Mouse (Mus musculus) R1 (cell line): Measurements from ENCODE around the gene Elobl.
"Not testable (repeated sequence)": the region's sequence is repeated elsewhere in the genome, so short reads cannot be mapped to it uniquely, and the experiment has no call there.

Experiments
- DNase-seq: peaks from one replicate; pipeline ENCODE4 v3.0.0-alpha.2; 2018; ENCODE audit warnings: low read depth, low spot score

Gene Elobl

DNA sequence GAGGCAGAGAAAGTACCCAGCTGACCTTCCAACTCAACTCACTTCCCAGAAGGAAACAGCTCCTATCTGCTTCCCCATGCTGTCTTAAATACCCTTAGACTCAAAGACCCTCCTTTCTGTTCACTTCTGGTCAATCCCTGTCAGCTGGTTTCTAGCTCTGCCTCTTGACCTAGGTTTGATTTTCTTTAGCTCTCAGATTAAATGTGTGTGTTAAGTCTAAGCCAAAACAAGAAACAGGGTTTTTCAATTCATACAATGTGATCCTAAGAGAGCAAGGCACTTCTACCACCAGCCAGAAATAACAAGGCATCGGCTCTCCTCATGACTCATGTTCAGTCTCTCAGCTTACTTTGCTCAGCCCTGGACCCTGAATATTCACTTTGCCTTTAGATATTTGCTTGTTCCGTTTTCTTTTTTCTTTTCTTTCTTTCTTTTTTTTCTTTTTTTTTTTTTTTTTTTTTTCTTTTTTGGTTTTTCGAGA, at the start of gene Elobl:
Gene Elobl, minus strand, starts transcription at position 51 of the 481 bp plus-strand sequence.
- DNase-seq = no peak

DNA sequence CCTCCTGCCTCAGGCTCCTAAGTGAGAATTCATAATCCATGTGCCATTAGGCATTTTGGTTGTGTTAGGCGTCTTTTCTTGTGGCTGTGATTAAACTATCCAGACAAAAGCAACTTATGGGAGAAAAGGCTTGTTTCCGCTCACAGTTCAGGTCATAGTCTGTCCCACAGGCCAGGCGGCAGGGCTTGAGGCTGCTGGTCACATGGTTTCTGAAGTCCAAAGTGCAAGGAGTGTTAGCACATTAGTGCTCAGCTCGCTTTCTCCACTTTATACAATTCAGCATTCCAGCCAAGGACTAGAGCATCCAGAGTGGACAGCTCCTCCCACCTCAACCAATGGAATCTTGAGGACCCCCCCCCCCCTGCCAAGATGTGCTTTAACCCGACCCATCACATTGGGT, 45.5 kb upstream of the Elobl start:
- DNase-seq = no peak

DNA sequence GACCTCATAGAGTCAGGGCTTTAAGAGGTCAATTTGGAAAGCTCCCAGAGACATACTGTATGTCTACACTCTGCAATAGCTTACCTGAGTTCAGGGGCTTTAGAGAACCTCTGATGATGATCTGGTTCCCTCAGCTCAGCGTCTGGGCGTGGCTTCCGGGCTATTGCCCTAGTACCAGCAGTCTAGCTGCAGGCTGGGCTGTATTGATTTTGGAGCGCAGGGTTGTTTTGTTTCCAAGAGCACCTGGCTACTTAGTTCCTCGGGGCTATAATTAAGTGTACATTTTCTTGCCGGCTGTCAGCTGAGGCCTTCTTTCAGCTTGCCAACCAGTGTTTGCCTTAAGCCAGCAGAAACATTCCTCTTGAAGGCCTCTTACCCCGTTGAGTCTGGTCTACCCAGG, 42.8 kb upstream of the Elobl start:
- DNase-seq = peak; percentile 54

DNA sequence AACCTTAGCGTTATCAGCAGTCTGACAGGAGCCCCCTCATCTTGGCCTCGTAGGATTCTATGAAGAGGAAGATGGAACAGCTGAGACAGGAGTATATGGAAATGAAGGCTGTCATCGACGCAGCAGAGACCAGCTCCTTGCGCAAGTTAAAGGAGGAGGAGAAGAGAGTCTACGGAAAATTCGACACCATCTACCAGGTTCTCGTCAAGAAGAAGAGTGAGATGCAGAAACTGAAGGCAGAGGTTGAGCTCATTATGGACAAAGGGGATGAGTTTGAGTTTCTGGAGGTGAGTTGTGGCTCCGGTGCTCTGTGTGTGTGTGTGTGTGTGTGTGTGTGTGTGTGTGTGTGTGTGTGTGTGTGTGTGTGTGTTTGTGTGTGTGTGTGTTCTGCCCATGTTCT, 42.3 kb upstream of the Elobl start:
- no peak for DNase-seq

DNA sequence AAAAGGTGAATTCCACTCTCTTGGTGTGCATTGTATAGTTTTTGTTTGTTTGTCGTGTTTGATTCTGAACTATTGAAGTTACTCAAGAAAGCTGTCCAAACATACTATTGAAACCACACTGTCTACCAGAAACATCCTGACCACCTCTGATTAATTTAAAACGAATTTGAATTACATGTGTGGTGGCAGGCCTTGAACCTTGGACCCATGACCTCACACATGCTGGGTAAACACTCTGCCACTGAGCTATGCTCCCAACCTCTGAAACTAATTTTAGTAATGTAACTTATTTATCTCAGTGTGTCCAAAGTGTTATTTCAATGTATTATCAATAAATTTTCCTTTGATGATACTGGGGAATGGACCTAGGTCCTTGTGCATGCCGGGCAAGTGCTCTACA, 40.9 kb upstream of the Elobl start:
- DNase-seq = no peak

DNA sequence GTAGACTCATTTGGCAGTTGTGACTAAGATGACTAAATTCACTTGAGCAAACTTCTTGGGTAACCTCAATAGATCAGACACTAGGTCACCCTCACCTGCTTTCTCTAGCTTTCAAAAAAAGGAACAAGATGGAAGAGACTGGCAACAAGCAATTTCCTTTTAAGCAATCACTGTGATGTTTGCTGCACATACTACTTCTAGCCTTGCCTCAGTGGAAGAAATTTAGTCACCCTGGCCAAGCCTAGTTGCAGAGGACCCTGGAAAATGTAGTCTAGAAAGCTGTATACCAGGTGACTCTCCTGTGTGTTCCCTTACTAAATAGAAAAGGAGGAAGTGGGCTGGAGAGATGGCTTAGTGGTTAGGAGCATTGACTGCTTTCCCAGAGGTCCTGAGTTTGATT, 39.7 kb upstream of the Elobl start:
- no peak for DNase-seq

DNA sequence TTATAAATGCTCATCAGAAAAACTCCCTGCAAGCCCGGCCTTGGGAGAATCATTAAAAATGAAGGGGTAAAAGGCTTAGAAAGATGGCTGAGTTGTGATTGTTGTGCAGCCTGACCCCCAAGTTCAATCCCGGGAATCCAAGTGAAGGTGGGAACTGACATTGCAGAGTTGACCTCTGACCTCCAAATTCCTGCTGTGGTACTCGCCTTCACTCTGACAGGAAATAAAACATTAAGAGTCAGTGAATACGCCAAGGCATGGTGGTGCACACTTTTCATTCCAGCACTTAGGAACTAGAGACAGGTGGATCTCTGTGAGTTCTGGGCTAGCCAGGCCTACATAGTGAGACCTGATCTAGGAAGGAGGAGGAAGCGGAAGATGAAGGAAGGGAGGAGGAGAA, 38.7 kb upstream of the Elobl start:
- DNase-seq = peak; percentile 75

DNA sequence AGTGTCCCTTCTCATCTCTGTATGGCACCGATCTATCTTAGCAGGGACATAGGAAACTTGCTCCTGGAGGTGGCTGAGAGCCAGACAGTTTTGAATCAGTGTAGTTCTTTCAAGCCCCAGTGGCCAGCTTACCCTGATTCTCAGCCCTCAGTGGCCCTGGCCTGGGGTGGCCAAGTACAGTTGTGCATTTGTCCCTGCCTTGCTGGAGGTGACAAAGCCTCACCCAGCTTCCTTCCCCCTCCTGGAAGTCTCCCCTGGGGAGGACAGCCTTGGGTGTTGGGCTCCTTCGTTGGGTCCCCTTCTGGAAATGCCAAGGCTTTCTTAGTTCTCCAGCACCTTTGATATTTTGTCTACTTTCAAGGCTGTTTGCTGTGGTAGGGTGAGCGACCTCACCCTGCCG, 37.0 kb upstream of the Elobl start:
- no peak for DNase-seq

DNA sequence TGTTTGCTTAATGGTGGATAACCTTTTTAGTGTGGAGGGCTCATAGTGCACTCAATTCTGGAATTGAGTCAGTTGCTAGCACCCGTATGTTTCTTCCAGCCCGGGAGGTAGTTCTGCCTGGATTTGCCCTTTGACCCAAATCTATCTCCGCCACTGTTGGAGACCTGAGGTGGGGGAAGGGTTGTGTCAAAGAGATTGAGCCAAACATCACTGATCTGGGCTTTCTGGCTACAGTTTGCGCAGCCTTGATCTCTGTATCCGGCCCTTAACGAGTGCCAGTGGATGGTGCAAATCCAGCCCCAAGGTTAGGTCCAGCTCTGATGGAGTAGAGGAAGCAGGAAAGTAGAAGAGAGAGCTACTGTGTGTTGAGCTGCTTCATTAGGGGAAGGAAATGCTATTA, 36.3 kb upstream of the Elobl start:
- DNase-seq = peak; percentile 54

DNA sequence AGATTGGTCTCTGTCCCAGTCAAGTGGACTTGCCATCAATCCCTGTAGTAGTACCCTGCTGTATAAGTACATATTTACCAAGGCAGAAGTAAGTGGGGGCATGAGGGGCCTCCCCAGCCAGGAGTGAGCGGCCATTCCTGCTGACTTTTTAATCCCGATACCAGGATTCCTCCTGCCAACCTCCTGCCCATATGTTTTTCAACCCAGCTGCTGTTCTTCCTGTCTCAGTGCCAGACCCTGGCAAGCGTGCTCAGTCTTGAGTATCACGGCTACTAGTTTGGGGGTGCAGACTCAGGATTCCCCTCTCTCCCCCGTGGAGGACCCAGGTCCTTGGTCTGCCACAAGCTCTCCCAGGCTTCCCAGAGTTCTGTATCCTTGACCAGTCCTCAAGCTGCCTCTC, 35.9 kb upstream of the Elobl start:
- DNase-seq = no peak

DNA sequence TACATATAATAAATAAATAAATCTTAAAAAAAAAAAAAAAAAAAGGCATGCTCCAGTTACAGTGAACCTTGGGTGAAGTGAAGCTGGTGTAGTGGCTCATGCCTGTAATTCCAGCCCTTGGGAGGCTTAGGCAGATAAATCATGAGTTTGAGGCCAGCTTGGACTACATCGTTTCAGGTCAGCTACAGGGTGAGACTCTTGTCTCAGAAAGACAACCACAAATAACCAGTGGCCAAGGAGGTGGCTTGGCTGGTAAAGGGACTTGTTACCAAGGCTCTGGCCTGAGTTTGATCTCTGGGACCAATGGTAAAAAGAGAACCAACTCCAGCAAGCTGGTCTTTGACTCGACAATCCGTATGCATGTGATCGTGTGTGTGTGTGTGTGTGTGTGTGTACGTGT, 35.3 kb upstream of the Elobl start:
- DNase-seq = no peak

DNA sequence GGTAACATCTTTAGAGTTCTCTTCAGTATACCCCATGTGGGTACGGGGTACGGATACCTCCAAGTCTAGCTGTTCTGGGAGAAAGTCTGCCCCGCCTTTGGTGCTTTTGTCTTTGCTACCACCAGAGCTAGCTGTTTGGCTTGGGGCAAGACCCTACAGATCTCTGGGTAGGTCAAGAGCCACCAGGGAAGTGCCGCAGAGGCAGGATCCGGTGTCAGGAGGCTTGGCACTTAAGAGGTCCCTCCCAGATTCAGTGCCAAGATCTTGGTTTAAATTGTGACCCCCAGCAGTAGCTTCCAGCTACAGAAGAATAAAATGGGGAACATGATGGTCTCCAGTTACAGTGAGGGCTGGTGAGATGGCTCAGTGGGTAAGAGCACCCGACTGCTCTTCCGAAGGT, 34.8 kb upstream of the Elobl start:
- peak; percentile 61 for DNase-seq

DNA sequence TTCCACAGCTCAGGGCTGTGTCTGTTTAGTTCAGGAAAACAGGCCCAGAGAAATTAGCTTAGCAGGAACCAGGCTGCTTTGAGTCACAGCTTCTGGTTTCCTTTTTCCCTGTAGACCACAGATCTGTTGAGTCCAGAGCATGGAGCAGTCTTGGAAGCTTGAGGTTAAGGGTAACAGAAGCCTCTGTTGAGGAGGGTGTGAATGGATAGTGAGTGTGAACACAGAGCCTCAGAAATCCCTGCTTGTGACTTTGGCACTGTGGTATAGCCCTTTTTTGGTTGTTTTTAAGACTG, 33.7 kb upstream of the Elobl start:
- DNase-seq = no peak

DNA sequence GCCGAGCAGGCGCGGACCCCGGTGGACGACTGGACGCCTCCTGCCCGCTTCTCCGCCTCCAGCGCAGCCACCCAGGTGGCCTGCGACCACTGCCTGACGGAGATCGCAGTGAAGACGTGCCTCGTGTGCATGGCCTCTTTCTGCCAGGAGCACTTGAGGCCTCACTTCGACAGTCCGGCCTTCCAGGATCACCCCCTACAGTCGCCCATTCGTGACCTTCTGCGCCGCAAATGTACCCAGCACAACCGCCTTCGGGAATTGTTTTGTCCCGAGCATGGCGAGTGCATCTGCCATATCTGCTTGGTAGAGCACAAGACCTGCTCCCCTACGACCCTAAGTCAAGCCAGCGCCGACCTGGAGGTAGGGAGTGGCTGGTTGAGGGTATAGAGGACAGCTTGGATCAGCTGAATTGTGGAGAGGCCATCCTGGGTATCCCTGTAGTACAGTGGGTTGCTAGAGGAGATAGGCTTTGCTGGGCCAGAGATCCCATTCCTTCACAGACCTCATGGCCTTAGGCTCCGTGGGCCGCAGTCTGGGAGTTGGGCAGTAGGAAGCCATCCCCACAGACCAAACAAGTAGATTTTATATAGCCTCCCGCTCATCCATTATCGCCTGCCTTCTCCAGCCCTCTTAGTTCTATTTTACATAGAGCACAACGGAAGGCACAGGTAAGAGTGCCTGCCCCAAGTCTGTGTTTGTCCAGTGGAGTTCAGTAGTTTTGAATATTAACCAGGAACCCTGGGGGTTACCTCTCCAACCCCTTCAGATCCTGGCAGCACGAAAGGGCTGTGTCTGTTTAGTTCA, 33.2 kb upstream of the Elobl start:
- peak; percentile 44 for DNase-seq

DNA sequence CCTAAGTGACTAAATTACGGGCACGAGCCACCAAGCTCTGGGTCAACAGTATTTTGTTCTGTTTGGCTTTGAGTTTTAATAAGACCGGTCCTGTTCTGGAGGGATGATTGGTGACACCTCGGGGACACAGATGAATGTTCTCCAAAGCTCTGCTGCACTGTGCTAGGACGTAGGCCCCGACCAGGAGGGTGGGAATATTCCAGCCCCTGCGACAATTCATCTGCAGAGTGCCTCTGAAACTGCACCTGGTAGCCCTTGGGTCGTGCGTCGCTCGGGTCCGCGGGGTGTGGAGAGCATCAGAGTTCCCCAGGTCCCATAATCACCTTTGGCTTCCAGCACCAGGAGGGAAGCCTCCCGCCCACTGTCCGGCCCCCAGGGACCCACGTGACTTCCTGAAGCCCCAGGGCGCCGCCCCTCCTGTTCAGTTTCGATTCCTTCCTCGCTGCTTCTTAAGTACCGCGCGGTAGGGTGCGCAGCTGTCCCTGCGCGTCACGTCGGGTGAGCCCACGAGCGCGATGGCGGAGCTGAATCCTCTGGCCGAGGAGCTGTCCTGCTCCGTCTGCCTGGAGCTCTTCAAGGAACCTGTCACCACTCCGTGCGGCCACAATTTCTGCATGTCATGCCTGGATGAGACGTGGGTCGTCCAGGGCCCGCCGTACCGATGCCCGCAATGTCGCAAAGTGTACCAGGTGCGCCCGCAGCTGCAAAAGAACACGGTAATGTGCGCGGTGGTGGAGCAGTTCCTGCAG, 32.4 kb upstream of the Elobl start, which contains the start of gene Trim25:
Gene Trim25, plus strand, starts transcription at position 403 of the 749 bp plus-strand sequence.
- peak; percentile 96 for DNase-seq

DNA sequence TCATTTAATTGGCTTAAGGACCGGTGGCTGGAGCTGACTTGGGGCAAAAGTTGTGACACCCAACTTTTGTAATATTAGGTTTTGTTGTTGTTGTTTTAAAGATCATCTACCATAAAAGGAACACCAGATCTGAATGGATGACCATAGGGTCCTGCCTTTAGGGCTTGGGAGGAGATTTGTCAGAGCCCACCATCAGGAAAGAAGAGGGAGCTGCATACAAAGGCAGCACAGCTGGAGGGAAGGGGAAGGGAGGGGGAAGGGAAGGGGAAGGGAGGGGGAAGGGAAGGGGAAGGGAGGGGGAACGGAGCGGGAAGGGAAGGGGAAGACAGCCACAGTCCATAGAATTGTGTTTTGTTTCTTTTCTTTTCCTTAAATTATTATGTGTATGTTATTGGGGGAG, 31.7 kb upstream of the Elobl start:
- peak; percentile 53 for DNase-seq

DNA sequence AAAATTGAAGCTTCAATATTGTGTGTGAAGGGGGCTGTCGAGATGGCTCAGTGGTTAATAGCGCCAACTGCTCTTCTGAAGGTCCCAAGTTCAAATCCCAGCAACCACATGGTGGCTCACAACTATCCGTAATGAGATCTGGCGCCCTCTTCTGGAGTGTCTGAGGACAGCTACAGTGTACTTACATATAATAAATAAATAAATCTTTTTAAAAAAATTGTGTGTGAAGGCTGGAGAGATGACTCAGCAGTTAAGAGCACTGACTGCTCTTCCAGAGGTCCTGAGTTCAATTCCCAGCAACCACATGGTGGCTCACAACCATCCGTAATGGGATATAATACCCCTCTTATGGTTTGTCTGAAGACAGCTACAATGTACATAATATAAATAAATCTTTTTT, 30.6 kb upstream of the Elobl start:
- not testable (repeated sequence) for DNase-seq

DNA sequence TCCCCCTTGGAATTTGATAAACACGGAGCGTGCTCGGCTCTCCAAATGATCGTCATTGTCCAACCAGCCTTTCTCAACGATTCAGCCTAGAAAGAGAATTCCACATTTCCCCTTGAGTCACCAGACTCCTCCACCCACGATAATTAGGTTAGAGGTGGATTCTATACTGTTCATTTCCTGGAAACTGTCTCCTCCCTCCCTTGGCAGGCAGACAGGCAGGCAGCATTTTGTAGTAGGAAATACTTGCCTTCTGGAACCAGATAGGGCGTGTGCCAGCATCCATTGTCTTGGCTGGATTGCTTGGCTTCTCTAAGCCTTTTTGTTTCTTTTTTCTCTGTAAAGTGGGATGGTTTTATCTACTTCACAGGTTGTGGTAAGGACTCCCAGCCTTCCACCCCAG, 29.7 kb upstream of the Elobl start:
- peak; percentile 91 for DNase-seq

DNA sequence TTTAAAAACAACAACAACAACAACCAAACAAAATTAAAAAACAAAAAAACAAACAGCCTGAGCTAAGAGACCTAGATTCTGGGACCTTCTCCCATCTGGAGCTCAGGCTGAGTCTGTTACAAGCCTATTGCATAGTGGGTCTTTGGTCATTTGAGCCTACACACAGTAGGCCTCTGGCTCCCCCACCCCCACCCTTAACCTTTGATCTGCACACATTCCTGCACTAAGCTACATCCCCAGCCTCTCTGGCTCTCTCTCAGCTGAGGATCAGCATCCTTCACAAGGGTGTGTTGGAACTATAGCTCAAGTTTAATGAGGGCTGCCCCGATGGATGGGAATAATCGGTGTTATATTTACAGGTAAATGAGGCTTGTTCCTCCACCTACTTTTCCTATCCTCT, 28.9 kb upstream of the Elobl start:
- DNase-seq = peak; percentile 88

DNA sequence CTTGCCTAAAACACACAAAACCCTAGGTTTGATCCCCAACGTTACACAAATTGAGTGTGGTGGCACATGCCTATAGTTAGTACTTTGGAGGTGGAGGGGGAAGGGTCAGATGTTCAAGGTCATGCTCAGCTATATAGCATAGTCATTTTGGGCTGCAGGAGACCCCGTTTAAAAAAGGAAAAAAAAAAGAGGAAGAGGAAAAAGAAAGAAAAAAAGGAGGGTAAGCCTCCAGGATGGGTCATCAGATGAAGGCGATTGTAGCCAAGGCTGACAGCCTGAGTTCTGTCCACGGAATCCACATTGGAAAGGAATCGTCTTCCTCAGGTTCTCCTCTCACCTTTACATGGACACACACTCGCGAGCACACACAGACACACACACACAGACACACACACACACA, 27.8 kb upstream of the Elobl start:
- DNase-seq = no peak

DNA sequence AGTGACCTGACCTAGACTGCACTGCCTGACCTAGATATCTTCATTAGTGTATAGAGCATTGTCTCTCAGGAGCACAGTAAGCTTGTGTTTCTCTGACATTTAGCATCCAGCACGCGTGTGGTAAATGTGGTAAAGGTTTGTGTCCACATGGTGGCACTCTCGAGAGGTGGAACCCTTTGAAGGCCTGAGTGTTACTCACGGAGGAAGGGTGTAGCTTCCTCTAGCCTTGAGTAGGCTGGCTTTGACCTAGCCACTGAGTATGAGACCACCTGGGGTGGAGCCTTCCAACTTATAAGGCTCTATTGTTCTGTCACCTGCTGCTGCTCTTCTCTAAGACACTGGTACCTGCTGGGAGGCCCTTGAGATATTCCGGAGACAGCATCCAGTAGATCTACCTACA, 26.9 kb upstream of the Elobl start:
- DNase-seq = peak; percentile 99

DNA sequence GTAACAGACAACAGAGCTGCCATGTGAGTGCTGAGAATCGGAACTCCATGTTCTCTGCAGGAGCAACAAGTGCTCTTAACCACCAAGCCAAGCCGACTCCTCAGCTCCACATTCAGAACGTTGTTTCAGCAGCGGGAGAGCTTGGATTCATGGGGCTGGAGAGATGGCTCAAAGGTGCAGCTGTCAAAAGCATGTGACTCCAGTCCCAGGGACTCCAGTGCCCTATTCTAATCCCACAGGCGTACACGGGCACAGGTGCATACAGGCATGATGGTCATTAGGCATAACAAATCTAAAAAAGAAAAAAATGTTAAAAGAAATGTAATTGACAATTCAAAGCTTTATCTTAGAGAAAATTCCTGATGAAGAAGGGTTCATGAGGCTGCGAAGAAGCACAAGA, 26.5 kb upstream of the Elobl start:
- DNase-seq = no peak

DNA sequence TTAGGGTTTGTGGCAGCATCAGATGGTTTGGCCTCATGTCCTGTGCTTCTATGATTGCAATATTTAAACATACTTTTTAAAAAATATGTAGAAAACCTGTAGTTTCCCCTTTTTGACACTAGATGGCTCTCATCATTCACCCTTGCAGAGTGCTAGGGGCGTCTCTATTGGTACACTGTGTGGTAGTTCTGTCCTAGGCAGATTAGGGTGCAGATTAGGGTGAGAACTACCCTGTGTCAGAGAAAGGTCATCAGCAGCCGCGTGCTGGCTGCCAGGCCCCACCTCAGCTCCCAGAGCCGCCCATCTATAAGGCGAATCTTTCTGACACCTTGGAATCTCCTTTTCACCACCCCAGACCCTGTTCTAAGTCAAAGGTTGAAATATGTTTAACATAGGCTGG, 22.8 kb upstream of the Elobl start:
- peak; percentile 89 for DNase-seq
